Mouse (Mus musculus): ENCODE measurements around the gene Rflna.

Gene Rflna

DNA sequence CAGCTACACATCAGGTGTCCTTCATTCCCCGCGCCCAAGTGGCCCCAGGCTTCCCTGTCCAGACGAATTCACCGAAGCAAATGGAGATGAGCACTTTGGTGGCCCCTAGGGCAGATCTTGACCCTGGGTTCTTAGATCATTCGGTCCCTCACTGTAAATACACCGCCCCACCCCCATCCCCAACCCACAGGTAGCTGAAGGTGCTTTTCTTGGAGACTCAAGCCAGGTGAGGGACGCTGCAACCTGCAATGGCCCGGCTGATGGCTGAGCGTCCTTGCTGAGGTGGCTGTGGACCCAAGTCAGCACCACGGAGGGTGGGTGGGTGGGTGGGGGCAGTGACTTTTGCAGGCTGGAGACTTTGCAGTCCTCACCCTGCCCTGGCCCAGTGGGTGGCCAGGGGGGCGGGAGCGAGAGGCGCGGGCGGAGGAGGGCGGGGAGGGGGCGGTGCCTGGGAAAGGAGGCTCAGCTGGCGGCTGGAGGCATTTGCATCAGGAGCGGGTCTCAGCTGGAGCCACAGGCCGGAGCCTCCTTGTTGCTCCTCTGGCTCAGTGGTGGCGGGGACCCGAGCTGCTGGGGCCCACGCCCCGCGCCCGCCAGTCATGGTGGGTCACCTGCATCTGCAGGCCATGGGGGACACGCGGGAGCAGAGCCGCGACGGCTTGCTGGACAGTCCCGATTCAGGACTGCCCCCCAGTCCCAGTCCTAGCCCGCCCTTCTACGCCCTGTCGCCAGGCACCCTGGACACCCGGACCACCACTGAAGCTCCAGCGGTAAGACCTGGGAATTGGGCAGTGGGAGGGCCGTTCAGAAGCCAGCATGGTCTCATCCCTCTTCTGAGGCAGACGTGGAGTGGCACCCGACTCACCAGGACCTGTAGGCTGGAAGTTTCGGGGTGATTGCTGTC lies at the start of gene Rflna:
Rflna (plus strand) TSS at position 253 of the 904 bp plus-strand sequence.
- in situ Hi-C loops (cut with MboI; ENCODE audit: low sequenced_read_pairs) = no loop called here

DNA sequence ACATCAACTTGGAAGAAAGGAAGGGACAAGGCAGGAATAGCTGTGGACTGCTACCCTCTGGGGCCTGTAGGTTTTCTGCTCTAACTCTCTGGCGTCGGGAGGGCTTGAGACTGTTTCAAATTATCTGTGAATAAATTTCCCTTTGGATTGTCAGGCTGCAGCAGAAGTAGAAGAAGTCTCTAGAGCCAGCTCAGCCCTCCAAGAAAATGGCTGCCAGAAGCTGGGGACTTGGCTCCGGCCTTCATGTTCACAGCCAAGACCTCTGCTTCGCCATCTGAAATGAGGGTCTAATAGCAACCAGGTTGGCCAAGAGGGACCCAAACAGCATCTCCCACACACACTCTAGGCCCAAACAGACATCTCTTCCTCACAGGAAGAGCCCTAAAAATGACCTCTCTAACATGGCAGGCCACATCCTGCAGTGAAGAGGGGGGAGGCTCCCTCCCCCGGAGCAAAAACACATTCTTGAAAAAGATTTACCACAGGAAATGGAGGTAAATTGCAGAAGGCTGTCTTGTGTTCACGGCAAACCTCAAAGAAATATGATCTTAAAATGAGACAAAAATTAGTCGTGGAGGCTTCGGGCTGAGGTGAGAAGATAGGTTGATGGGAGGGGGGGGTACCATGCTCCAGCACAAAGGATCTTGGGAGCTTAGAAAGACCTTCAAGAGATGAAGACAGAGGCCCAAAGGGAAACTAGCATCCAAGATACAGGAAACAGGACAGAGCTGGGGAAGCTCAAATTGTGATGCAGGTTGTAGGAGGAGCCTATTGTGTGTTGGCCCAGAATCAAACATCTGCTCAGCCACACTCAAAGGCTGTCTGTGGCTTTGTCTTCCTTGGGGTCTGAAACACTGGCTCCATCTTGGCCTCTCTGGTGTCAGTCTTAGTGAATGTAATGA lies 48.4 kb upstream of the Rflna start:
- in situ Hi-C loops (cut with MboI; ENCODE audit: low sequenced_read_pairs) = no loop called here

DNA sequence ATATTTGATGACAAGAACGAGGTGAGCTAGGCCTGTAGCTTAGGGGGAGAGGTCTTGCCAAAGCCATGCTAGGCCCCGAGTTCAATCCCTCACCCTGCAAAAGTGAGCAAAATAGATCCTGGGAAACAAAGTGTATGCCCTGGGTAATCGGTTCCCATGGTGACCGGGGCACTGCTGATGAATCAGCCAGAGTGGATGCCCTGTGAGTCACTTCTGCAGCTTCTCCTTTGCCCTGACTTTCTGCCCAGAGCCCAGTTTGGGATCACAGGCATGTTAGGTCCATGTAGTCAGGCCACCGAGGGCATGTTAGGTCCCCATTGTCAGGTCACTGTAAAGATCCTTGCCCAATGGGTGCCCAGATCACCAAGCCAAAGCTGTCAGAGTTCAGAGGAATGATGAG lies 45.5 kb upstream of the Rflna start:
- in situ Hi-C loops (cut with MboI; ENCODE audit: low sequenced_read_pairs) = no loop called here

DNA sequence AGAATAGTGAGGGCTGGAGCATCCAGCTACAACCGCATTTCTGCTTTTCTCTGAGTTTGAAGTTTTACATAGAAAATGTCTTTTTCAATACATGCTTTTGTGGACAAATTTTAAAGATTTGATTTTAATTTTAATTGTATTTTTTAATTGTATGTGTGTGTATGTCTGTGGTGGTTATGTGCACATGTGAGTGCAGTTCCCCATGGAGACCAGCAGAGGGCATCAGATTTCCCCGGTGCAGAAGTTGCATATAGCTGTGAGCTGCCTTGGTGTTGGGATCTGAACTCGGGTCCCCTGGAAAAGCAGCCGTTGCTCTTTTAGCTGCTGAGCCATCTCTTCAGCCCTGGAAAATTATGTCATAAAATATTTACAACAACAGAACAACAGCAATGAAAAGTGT lies 43.9 kb upstream of the Rflna start:
- in situ Hi-C loops (cut with MboI; ENCODE audit: low sequenced_read_pairs) = no loop called here

DNA sequence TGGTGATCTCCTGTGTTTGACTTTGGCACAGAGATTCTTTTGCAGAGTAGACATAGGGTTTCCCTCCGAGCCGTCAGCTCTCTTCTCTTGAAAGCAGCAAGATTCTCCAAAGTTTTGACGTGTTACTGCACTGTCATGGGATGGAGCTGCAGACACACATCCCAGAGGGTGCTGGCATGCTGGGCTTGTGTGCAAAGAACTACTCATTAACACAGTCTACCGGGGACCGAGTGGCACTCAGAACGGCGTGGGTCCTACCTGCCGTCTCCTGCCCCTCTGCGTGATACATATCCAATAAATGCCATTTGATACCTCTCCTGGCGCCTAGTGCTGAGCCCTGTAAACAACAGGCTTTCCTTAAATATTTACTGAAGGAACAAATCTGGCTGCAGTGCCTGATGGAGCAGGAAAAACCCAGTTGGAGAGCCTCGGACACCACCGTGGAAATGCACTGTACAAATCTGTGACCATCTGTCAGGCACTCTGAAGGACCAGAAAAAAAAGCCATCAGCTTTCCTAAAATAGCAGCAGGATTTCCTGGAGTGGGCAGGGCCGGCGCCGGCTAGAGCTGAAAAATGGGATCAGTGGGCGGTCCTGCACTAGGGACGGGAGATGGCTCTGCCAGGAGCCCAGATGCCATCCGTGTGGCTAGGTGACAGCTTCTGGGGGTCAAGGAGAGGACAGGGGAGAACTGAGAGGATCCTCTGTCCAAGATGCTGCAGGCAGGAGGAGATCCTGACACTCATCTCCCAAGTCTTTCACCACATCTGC lies 42.7 kb upstream of the Rflna start:
- in situ Hi-C loops (cut with MboI; ENCODE audit: low sequenced_read_pairs) = no loop called here

DNA sequence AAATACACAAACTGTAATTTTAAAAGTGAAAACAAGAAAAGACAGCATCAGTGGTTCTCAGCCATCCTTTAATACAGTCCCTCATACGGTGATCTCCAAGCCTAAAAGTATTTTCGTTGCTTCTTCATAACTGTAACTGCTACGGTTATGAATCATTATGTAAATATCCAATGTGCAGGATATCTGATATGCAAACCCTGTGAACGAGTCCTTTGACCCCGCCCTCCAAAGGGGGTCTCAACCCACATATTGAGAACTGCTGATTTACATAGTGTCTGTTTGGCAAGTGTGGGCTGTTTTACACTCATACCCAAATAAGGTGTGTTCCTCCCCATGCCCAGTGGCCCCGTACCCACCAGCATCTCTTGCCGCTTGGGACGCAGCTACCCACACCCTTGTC lies 41.6 kb upstream of the Rflna start:
- in situ Hi-C loops (cut with MboI; ENCODE audit: low sequenced_read_pairs) = no loop called here

DNA sequence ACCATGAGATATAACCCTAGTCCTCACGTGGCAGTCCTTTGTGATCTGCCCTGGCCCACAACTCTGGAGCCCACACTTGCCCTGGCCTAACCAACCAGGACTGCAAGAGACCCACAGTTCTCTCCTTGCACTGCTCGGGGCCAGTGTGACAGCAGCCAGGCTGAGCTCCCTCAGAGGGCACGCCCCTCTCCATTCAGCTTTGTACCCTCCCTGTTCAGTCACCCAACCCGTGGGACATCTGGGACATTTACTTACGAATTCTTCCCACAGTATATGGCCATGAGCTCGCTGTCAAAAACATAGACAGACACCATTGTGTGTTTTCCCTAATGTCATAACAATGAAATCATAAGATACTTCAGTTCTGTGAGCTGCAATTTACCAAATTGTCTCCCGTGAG lies 40.3 kb upstream of the Rflna start:
- in situ Hi-C loops (cut with MboI; ENCODE audit: low sequenced_read_pairs) = no loop called here

DNA sequence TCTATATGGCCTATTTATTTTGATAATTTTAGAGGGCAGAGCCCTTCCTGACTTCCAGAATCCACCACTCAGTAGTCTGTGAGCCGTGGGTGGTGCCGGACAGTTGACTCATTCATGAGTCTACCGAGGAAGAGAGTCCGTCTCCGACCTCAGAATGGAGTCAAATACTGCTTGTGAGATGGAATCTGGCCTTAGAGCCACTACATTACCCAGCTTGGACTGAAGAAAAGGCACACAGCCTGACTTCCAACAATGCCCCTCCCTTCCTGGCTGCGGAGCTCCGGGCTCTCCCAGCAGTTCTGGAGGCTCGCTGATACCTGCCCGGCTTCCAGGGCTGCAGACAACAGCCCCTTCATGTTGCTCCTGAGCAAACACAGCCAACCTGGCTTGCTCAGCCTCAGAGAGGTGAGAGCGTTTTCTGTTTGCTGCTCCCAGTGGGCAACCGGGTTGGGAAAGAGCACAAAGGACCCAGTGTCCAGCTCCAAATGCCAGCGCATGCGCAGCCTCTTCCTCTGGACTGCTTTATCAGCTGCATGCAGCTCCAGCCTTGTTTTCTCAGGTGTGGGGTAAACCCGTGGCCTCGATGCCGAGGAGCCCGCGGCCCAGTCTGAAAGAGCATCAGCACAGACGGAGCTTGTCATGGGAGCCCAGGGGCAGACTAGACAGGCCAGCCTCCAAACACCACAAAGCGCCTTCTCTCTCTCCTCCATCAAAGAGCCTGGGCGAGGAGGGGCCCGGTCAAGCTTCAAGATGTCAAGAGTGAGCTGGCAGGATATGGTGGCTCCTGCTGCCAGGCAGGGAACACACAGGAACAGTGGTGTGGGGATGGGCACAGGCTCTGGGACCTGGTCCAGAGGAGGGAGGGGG lies 39.0 kb upstream of the Rflna start:
- in situ Hi-C loops (cut with MboI; ENCODE audit: low sequenced_read_pairs) = no loop called here

DNA sequence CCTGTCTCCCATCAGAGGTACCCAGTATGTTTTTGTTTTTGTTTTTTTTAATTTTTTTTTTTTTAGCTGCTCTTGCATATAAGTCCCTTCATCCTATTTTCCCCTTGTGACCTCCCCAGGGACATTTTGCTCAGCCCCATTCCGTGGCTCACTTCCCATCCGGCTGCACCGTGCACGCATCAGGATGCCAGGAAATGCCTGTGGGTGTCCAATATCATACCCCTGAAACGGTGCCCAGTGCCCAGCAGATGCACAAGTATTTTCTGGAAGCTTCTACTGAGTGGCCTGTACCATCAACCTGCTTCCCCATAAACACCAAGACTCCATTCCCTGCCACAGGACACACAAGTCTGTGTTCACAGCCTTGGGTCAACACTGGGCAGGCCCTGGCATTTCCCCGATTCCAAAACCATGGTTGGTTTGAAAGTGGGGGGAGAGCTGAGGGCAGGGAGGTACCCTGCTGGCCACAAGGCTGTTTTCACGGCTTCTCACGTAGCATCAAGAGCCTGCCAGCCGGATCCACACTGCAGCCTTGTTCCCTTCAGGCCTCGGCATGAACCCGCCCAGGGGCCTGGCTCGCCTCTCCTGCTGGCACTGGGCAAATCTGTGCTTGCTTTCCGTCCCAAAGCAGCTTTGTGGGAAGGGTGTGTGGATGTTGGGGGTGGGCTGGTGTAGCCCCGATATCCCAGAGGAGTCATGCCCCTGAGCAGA lies 36.2 kb upstream of the Rflna start:
- in situ Hi-C loops (cut with MboI; ENCODE audit: low sequenced_read_pairs) = no loop called here

DNA sequence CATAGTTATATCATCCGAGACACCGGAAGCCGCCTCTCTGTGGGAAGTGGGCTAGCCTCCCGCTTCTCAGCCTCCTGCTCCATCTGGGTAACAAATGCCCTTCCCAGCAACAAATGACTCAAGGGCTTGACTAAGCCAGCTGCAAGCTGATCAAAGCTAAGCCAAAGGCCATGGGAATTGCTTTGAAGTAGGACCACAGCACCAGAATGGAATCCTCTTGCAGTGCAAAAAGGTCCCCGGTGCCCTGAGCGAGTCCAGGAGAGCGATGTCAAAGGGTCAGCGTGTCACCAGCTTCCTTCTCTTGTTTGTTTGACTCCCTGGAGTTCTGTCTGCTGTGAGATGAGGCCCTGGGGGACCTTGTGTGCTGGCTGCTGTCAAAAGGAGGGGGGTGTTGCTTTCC lies 33.2 kb upstream of the Rflna start:
- in situ Hi-C loops (cut with MboI; ENCODE audit: low sequenced_read_pairs) = no loop called here

DNA sequence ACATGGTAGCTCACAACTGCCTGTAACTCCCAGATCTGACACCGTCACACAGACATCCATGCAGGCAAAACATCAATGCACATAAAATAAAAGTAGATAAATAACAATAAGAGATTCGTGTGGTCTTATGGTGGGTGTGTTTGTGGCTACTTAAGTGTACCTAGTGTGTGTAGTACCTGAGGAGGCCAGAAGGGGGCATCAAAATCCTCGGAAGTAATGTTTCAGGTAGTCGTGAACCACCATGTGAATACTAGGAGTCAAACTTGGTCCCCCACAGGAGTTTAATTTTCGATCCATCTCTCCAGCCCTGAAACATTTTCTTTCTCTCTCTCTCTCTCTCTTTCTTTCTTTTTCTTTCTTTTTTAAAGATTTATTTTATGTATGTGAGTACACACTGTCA lies 16.8 kb upstream of the Rflna start:
- in situ Hi-C loops (cut with MboI; ENCODE audit: low sequenced_read_pairs) = no loop called here

DNA sequence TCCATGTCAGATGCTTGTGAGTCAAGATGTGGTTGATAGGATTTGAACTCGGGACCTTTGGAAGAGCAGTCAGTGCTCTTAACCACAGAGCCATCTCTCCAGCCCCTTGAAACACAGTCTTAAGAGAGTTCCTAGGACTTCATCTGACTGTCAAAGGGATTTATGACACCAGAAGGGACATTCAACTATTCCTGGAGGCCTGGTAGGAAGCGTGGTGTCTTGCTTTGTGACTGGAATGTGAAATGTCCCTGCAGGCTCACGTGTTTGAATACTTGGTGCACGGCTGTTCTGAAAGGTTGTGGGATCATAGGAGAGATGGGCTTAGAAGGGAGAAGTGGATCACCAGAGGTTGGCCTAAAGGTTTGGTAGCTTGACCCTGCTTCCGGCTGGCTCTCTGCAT lies 16.4 kb upstream of the Rflna start:
- in situ Hi-C loops (cut with MboI; ENCODE audit: low sequenced_read_pairs) = no loop called here

DNA sequence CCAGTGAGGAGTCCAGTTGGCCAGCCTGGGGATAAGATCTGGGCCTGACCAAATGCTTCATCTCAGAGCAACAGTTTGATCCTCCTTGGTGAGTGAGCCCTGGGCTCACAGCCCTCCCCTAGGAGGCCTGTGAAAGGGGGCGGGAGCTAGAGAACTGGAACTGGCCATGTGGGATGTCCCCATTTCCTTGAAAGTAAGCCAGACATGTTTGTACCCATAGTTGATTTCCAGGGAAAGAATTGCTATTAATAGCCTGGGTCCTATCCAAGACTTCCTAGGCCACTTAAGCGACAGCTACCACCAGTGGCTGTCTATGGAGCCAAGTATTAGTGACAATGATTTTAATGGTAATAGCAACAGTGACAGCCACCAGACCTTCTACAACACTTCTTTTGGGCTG lies 13.3 kb upstream of the Rflna start:
- in situ Hi-C loops (cut with MboI; ENCODE audit: low sequenced_read_pairs) = no loop called here

DNA sequence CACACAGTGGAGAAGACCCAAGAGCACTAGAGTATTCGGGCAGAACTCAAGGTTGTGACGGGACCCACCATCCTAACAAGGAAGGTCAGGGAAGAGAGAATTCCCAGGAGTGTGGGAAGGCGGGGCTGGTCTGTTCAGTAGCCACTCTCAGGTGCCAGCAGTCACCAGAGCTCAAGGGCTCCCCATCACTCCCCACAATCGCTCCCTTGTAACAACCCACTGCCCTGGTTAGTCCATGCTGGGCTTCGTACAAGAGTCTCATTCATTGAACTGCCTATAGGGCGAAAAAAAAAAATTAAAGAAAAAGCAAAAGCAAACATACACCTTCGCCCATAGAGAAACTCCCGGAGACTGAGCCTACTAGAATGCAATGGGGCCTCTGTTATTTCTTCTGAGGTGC lies 10.7 kb upstream of the Rflna start:
- in situ Hi-C loops (cut with MboI; ENCODE audit: low sequenced_read_pairs) = no loop called here

DNA sequence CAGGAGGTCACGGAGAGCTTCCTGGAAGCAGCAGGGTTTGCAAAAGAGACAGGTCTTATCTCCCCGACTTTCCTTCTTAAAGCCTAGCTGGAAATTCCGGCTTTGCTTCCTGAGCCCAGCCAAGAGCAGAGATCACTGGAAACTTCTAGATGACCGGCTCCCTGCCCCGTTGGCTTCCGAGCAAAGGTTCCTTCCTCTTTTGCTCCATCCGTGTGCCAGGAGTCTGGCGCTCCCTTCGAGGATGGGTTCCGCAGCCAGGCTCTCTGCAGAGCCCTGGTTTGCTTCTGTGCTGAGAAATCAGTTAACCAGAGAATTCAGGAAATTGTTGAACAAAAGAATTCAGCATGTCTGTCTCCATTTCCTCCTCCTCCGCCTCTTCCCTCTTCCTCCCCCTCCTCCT lies 10.1 kb upstream of the Rflna start:
- in situ Hi-C loops (cut with MboI; ENCODE audit: low sequenced_read_pairs) = no loop called here

DNA sequence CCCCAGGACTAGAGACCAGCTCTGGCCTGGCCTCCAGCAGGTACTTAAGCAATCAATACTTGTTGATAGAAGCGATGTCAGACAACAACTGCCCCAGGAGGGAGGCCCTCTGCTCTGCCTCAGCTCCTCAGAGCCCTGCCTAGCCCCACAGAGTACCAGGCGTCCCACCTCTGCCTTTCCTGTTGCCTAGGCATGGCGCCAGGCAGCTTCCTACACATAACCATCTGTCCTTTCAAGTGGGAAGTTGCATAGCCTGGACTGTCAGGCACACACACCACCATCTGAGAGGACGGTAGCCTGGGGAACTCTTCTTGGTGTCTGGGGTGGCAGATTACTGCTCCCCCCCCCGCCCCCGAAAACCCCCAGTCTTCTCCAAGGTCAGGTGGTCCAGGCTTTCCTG lies 6.2 kb upstream of the Rflna start:
- in situ Hi-C loops (cut with MboI; ENCODE audit: low sequenced_read_pairs) = no loop called here

DNA sequence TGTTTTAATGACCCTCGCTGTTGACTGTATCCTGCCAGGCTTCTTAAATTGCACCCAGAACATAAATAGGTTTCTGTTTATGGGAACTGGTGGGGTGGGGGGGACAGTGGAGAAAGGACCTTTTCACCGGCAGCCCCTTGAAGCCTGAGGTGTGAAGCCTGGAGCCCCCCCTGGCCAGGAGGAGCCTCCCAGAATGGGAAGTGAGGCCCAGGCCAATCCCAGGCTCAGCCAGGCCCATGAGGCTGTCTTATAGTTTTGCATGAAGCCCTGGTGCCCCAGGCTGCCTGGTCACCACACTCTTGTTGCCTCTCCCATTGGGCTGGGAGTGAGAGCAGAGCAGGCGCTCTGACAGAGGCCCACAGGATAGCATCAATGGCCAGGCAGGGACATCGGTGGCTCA lies 5.1 kb upstream of the Rflna start:
- in situ Hi-C loops (cut with MboI; ENCODE audit: low sequenced_read_pairs) = no loop called here

DNA sequence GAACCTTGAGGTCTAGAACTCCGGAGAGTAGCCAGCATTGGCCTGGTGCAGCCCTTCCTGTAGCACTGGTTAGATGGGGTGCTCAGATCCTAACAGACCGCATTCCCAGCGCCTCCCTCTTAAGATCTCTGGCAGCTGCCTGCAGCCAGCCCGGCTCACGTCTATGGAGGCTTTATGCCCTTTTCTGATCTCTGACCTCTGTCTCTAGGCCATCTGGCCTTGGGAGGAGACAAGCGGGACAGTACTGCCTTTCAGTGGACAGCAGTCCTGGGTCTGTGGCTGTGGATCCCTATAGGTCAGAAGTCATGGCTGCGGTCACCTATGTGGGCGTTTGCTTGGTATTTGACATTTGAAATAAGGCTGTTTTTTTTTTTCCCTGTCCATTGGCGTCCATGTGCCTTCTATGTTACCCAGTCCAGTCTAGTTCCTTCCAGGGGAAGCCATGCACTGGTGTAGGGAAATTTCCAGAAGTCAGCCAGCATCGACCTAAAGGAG lies 2.2 kb upstream of the Rflna start:
- in situ Hi-C loops (cut with MboI; ENCODE audit: low sequenced_read_pairs) = no loop called here

DNA sequence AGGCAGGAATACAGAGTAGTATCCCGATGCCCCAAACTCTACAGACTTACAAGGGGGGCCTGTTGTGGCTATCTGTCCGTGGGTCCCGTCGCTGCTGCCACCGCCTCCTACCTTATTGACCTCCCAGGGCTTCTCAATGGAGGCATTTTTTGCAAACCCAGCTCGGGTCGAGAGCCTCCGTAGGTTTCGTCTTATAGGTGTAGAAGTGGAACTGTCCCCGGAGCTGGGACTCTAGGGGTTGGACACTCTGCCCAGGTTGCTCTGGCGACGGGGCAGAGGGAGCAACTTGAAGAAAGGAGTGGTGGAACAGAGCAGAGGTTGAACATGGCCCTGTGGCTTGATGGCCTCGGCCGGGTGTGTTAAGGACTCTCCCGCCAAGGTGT lies 843 bp downstream of the Rflna start:
- in situ Hi-C loops (cut with MboI; ENCODE audit: low sequenced_read_pairs) = no loop called here
